Comparison of ENCODE assay signal across 13 mouse cellular contexts in genomic region chr9:47671617-47672016, GRCm38 (mm10).
"Had no signal": no experiment of that assay in that cellular context is flagged by ENCODE, and none has a peak within 500 bp of the region (broad histone marks: within the 10 kb centered on the region; RNA-seq: fewer than 3 reads in every experiment).

No protein-coding gene starts in this region.

- H3K9me3 ChIP-seq: liver, embryonic 15.5 days; midbrain, embryonic 10.5 days; neural tube, embryonic 12.5 days had no signal

- H3K36me3 ChIP-seq: liver, embryonic 15.5 days; midbrain, embryonic 10.5 days; neural tube, embryonic 12.5 days had no signal

- H3K4me1 ChIP-seq: liver, embryonic 15.5 days had no signal

- H3K4me3 ChIP-seq: liver, embryonic 15.5 days; midbrain, embryonic 10.5 days; neural tube, embryonic 12.5 days had no signal

- H3K4me2 ChIP-seq: liver, embryonic 11.5 days; liver, embryonic 15.5 days; neural tube, embryonic 12.5 days had no signal

- H3K27me3 ChIP-seq: liver, embryonic 15.5 days; neural tube, embryonic 12.5 days had no signal

- H3K27ac ChIP-seq: liver, embryonic 15.5 days; midbrain, embryonic 10.5 days; neural tube, embryonic 12.5 days; stomach, postnatal 0 days had no signal

- ATAC-seq: lung, postnatal 0 days had no signal

- DNase-seq: kidney, postnatal 14 days; left cerebral cortex, postnatal 4 days; lung, adult 2 months; lung, postnatal 36 days; midbrain, embryonic 14.5 days; thymus, adult 2 months; thymus, postnatal 25 days had no signal

- H3K9ac ChIP-seq: liver, embryonic 15.5 days; neural tube, embryonic 12.5 days had no signal
